Mouse (Mus musculus) stomach, postnatal 0 days (tissue): ENCODE data around the gene Ogdh. TPM values are rescaled to one million over a fixed set of nuclear protein-coding genes. Genes with fewer than 3 reads are reported as not detected.

ENCODE experiments used
- ATAC-seq: fragments of 200-750 bp; cut with Nextera tagmentation; 2 replicates; pipeline ENCODE4 v1.8.0; 2017; ENCODE audit not compliant: low FRiP score, low TSS enrichment
- DNase-seq: peaks from one replicate; pipeline ENCODE4 v3.0.0-alpha.2; 2016; ENCODE audit warnings: low spot score
- H3K27ac ChIP-seq: fragments of 300-500 bp; sonication (generic); replicated peaks from 2 replicates; pipeline ENCODE4 v1.5.1; 2014; ENCODE audit warnings: mild to moderate bottlenecking, control low read depth
- H3K27me3 ChIP-seq: fragments of 300-500 bp; sonication (generic); 2 replicates; pipeline ENCODE4 v1.6.1; 2014; ENCODE audit warnings: low read length; ENCODE audit not compliant: control insufficient read depth, insufficient read depth
- H3K36me3 ChIP-seq: fragments of 300-500 bp; sonication (generic); 2 replicates; pipeline ENCODE4 v1.6.1; 2014; ENCODE audit warnings: low read length, mixed read lengths; ENCODE audit not compliant: control insufficient read depth, insufficient read depth
- H3K4me1 ChIP-seq: fragments of 300-500 bp; sonication (generic); replicated peaks from 2 replicates; pipeline ENCODE4 v1.6.1; 2014; ENCODE audit warnings: antibody characterized with exemption; ENCODE audit not compliant: control insufficient read depth, insufficient read depth
- H3K4me2 ChIP-seq: fragments of 300-500 bp; sonication (generic); replicated peaks from 2 replicates; pipeline ENCODE4 v1.6.1; 2014; ENCODE audit warnings: low read depth, mild to moderate bottlenecking, control low read depth, moderate library complexity
- H3K4me3 ChIP-seq: fragments of 300-500 bp; sonication (generic); 2 replicates; pipeline ENCODE4 v1.5.1; 2014; ENCODE audit warnings: low read depth, low read length, control low read depth
- H3K9ac ChIP-seq: fragments of 300-500 bp; sonication (generic); 2 replicates; pipeline ENCODE4 v1.6.1; 2014; ENCODE audit warnings: mild to moderate bottlenecking, low read length, control low read depth, mixed read lengths
- H3K9me3 ChIP-seq: fragments of 300-500 bp; sonication (generic); 2 replicates; pipeline ENCODE4 v1.6.1; 2016; ENCODE audit warnings: low read length; ENCODE audit not compliant: control insufficient read depth
- CTCF ChIP-seq: IDR thresholded peaks from 2 replicates; pipeline ENCODE4 v1.5.1; 2016; ENCODE audit warnings: antibody characterized with exemption, low read depth, mild to moderate bottlenecking, moderate library complexity
- EP300 ChIP-seq: optimal IDR thresholded peaks from 2 replicates; pipeline ENCODE3; 2016; ENCODE audit warnings: antibody characterized with exemption
- WGBS: fragments of 180-500 bp; shearing (Covaris S2); extraction: QIAGEN DNeasy Blood & Tissue Kit; methylation state at CpG from one replicate; pipeline ENCODE4 v1.1.7; 2014; 5-methylcytosine and 5-hydroxymethylcytosine counted together
- polyA plus RNA-seq: library from polyadenylated mRNA; unstranded; fragments of >200 nt; fragmentation: Nextera tagmentation; extraction: Ambion mirVana; gene quantifications from 2 replicates; pipeline ENCODE4 v1.2.1, GENCODE M21; 2015

Gene Ogdh
- polyA plus RNA-seq, 1 experiment from 2014 or later = 82.3 TPM

DNA sequence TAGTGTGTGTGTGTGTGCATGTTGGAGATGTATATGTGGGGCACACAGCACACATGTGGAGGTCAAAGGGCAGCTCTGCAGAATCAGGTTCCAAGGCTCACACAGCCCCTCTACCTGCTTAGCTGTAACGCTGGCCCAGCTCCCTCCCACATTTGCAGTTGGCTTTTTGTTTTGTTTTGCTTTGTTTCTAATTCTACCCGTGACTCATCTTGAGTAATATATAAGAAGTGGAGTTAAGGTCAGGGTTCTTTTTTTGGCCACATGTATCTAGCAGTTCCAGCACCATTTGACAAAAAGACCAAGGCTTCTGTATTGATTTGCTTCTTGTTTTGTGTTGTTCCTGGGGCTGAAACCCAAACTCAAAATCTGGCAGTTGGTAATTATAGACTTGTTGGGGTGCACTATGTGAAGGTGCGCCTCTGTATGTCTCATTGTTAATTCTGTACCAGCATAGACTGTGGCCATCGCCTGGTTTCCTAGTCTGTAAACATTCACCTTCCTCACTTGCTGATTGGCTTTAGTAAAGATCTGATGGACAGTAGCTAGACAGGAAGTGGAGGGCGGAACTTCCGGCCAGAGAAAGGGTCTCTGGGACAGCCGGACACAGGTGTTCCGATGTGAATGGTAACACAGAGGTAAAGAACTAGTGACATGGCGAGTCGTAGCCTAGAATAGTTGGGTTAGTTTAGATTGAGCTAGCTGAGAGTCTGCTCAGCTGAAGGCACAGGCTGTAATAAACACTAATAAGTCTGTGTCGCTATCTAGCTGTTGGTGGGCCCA, 80.1 kb downstream of the Ogdh start:
- DNase-seq (no peak), ATAC-seq (no peak)
- 76% methylated on average over 11 of the region's 11 CpGs for WGBS
- no peaks in the 10 kb centered on the region for H3K36me3 ChIP-seq
- no peak overlapping the region for H3K4me2 ChIP-seq
- no peaks in the 10 kb centered on the region for H3K27me3 ChIP-seq
- TF ChIP-seq EP300 (no peak), CTCF (no peak)
- no peaks in the 10 kb centered on the region for H3K9me3 ChIP-seq
- H3K4me1 ChIP-seq = no peaks in the 10 kb centered on the region
- no peak overlapping the region for H3K9ac ChIP-seq
- H3K4me3 ChIP-seq = no peak overlapping the region
- H3K27ac ChIP-seq = no peak overlapping the region

DNA sequence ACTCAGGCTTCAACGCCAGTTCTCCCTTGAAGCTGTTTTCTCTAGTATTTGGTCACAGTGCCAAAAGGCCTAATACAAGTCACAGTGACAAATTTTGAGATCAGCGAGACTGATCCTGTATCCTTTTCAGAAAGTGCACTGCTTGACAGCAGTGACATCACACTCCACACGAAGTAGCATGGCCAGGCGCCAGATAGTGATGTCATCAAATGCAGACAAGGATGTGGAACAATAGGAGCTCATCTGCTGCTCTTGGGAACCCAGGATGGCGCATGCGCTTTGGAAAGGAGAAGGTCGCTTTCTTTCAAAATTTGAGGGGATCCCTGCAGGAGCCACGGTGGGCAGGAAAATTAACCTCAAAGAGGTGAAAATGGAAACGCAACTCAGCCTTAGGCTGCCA, 81.4 kb downstream of the Ogdh start:
- H3K9me3 ChIP-seq = no peaks in the 10 kb centered on the region
- TF ChIP-seq EP300 = no peak
- TF ChIP-seq CTCF = no peak
- no peaks in the 10 kb centered on the region for H3K36me3 ChIP-seq
- no peak overlapping the region for H3K9ac ChIP-seq
- H3K27ac ChIP-seq = no peak overlapping the region
- no peak overlapping the region for H3K4me3 ChIP-seq
- H3K4me2 ChIP-seq = no peak overlapping the region
- no peaks in the 10 kb centered on the region for H3K27me3 ChIP-seq
- ATAC-seq = no peak
- whole genome bisulfite sequencing = 84% methylated on average over 9 of the region's 9 CpGs
- no peak for DNase-seq
- H3K4me1 ChIP-seq = no peaks in the 10 kb centered on the region

DNA sequence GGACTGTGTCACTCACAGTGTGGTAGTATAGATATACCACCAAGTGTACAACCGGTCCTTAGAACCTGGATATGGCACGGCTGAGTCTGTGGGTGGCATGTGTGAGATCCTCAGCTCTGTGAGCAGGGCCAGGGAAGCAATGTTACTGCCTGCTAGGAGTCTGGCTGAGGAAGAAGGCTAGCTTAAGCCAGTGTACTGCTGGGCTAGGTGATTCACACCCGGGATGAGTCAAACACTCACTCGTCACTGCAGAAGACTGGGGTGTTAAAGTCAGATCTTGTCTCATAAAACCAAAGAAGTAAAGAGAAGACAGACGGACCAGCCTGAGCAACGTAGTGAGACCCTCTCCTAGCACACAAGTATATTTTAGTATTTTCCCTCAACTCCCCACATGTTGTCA, 89.5 kb downstream of the Ogdh start:
- H3K36me3 ChIP-seq = no peaks in the 10 kb centered on the region
- no peak overlapping the region for H3K4me2 ChIP-seq
- WGBS = 74% methylated on average over 6 of the region's 6 CpGs
- no peaks in the 10 kb centered on the region for H3K4me1 ChIP-seq
- DNase-seq (no peak), ATAC-seq (0 out of 2 replicates have a peak, but pooled peaks have one; percentile 29)
- H3K27me3 ChIP-seq = no peaks in the 10 kb centered on the region
- no peak overlapping the region for H3K4me3 ChIP-seq
- no peak overlapping the region for H3K9ac ChIP-seq
- TF ChIP-seq EP300 = no peak
- no peak for TF ChIP-seq CTCF
- no peaks in the 10 kb centered on the region for H3K9me3 ChIP-seq
- H3K27ac ChIP-seq = no peak overlapping the region

DNA sequence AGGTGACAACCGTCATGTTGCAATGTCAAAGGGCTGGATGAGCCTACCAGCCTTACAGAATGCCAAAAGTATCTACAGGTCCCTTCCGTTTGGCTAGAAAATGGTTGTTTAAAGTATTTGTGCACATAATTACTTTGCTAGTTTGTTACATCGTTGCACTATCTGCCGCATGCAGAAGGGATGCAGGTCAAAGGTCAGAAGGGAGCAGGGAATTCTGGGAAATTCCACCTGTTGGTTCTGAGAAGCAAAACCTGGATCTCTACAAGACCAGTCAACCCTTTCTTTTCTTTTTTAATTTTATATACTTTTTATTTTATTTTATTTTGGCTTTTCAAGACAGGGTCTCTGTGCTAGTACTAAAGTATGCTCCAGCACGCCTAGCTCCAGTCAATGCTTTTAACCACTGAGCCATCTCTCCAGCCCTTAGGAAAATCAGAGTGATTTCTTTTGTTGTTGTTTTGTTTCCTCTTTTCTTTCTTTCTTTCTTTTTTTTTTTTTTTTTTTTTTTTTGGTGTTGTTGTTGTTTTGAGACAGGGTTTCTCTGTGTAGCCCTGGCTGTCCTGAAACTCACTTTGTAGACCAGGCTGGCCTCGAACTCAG, 96.8 kb downstream of the Ogdh start:
- no peak overlapping the region for H3K4me3 ChIP-seq
- peak overlapping the region; percentile 89 for H3K9ac ChIP-seq

DNA sequence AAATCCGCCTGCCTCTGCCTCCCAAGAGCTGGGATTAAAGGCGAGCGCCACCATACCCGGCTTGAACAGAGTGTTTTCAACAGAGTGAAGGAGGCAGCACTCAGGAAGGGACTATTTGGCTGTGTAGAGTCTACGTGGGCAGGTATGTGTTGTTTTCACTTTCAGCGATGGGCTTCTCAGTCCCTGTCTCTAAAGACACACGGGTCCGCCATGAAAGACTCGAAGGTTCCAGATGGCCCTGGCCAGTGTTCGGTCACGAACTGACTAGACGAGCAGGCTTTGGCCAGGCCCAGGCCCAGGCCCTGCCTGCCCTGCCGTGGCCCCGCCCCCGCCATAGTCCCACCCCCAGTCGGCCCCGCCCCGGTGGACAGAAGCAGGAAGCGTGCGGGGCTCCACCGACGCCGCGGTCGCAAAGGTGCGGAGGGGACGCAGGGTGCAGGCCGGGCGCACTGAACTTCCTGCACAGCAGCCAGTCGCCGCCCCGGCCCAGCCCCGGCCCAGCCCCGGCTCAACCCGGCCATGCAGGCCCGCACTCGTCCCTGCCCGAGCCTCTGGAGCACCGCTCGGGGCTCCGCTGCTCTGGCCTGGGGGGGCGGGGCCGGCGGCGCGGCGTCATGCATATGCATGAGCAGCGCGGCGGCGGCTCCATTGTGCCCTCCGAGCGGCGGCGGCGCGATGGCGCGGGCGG, 97.4 kb downstream of the Ogdh start, which contains the start of gene Zmiz2:
Gene Zmiz2 (plus strand): TSS at position 349 of the 688 bp plus-strand sequence.
- DNase-seq (peak; percentile 96), ATAC-seq (peak; percentile 98)
- H3K27ac ChIP-seq = peak within 1 kb of the TSS; percentile 97
- H3K27me3 ChIP-seq = no peaks in the 10 kb centered on the region
- no peaks in the 10 kb centered on the region for H3K9me3 ChIP-seq
- peak within 1 kb of the TSS; percentile 75 for H3K4me3 ChIP-seq
- no peaks in the 10 kb centered on the region for H3K36me3 ChIP-seq
- H3K4me1 ChIP-seq = no peaks in the 10 kb centered on the region; the same call in 1 of the 2 replicates
- TF ChIP-seq EP300 (no peak), CTCF (no peak)
- peak within 1 kb of the TSS; percentile 93 for H3K4me2 ChIP-seq
- 7% methylated on average over 37 of the region's 60 CpGs for WGBS
- H3K9ac ChIP-seq = peak within 1 kb of the TSS; percentile 89

More for the DNA sequence above, 96.8 kb downstream of the Ogdh start:
- DNase-seq = no peak
- ATAC-seq = no peak
- Histone ChIP-seq H3K27me3 (no peaks in the 10 kb centered on the region), H3K36me3 (no peaks in the 10 kb centered on the region), H3K4me2 (no peak overlapping the region), H3K4me1 (no peaks in the 10 kb centered on the region; the same call in 1 of the 2 replicates), H3K9me3 (no peaks in the 10 kb centered on the region), H3K27ac (peak overlapping the region; percentile 97)
- TF ChIP-seq EP300 = no peak
- no peak for TF ChIP-seq CTCF
- 89% methylated on average over 6 of the region's 6 CpGs for WGBS

DNA sequence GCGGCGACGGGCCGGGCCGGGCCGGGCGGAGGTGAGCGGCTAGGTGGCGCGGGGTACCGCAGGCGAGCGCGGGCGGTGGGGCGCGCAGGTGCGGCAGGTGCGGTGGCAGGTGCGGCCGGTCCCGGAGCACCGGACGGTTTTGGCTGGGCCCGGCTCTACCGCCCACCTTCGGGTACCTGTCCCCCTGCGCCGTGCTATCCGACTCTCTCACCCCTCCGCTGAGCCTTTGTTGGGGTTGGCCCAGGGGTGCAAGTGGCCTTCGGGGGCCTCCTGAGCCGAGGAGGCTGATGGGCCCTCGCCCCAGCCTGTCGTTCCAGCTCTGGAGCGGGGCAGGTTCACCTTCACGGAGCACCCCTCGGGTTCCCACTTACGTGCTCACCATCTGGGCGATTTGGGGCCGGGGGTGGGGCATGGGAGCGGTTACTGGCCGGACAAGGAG, 98.1 kb downstream of the Ogdh start:
- no peaks in the 10 kb centered on the region for H3K9me3 ChIP-seq
- TF ChIP-seq EP300 (no peak), CTCF (no peak)
- peak overlapping the region; percentile 97 for H3K27ac ChIP-seq
- H3K9ac ChIP-seq = peak overlapping the region; percentile 89
- H3K4me3 ChIP-seq = peak overlapping the region; percentile 75
- DNase-seq = peak; percentile 51
- WGBS = under 1% methylated on average over 18 of the region's 43 CpGs
- ATAC-seq = no peak
- H3K27me3 ChIP-seq = no peaks in the 10 kb centered on the region
- H3K36me3 ChIP-seq = no peaks in the 10 kb centered on the region
- peak overlapping the region; percentile 93 for H3K4me2 ChIP-seq
- H3K4me1 ChIP-seq = no peaks in the 10 kb centered on the region; the same call in 1 of the 2 replicates
